In genomic region chr11:120011114-120011760, GRCm38 (mm10) we compare ENCODE assay signal across 12 mouse cellular contexts. TPM values are rescaled to one million over a fixed set of nuclear protein-coding genes. Genes with fewer than 3 reads are reported as not detected.
DNase-seq lines count a peak whose midpoint lies in the region; ATAC-seq and TF ChIP-seq lines count a peak whose summit lies in the region.
"Had no signal": no experiment of that assay in that cellular context is flagged by ENCODE, and none has a peak within 500 bp of the region (broad histone marks: within the 10 kb centered on the region; RNA-seq: fewer than 3 reads in every experiment).

No protein-coding gene starts in this region.

- H3K4me1 ChIP-seq in heart, postnatal 0 days (ENCODE audit: control insufficient read depth, insufficient read depth): peaks cover 4% of the 10 kb centered on the region; the same call in 1 of the 2 replicates
- H3K4me1 ChIP-seq in E14TG2a.4 (replicated peaks; ENCODE audit: low read depth, low read length) (peaks cover 56% of the 10 kb centered on the region), ES-Bruce4 (ENCODE audit: control insufficient read depth, insufficient read depth, low read length) (no peaks in the 10 kb centered on the region)
- H3K4me1 ChIP-seq in hindbrain, embryonic 14.5 days (replicated peaks; ENCODE audit: control insufficient read depth, insufficient read depth, low read length): peaks cover 6% of the 10 kb centered on the region; the same call in 1 of the 2 replicates

- DNase-seq in heart, postnatal 0 days (ENCODE audit: low spot score): no peak
- no peak for DNase-seq in heart, postnatal 36 days
- no peak for DNase-seq in hindbrain, embryonic 14.5 days (ENCODE audit: low spot score)
- no peak for DNase-seq in embryo, embryonic 9.5 days (ENCODE audit: extremely low spot score)
- DNase-seq in right cerebral cortex, postnatal 4 days: no peak
- DNase-seq: gastrocnemius, postnatal 36 days; thymus, postnatal 36 days had no signal

- peak overlapping the region; percentile 52 for H3K4me2 ChIP-seq in heart, postnatal 0 days (ENCODE audit: low read depth, low read length)
- H3K4me2 ChIP-seq in hindbrain, embryonic 14.5 days (replicated peaks): peak overlapping the region; percentile 29; the same call in 1 of the 2 replicates

- no peak for TF ChIP-seq EP300 in heart, postnatal 0 days (IDR thresholded peaks at IDR 0.05; ENCODE audit: low read depth)
- no peak for TF ChIP-seq EP300 in ES-Bruce4 (IDR thresholded peaks at IDR 0.05; ENCODE audit: insufficient read depth, low read depth, low read length)

- H3K4me3 ChIP-seq in heart, postnatal 0 days (ENCODE audit: low read depth, low read length): no peak overlapping the region
- peak overlapping the region; percentile 75 for H3K4me3 ChIP-seq in E14TG2a.4 (replicated peaks; ENCODE audit: low read length)
- H3K4me3 ChIP-seq in ES-Bruce4 (ENCODE audit: low read depth, low read length): peak overlapping the region; percentile 65
- H3K4me3 ChIP-seq in hindbrain, embryonic 14.5 days (replicated peaks; ENCODE audit: low read length): no peak overlapping the region
- H3K4me3 ChIP-seq: erythroblast, embryonic 14.5 days had no signal

- no peak for TF ChIP-seq CTCF in heart, postnatal 0 days (IDR thresholded peaks at IDR 0.05; ENCODE audit: low read depth)
- no peak for TF ChIP-seq CTCF in E14TG2a.4 (conservative IDR thresholded peaks at IDR 0.05; ENCODE audit: low read length)
- no peak for TF ChIP-seq CTCF in ES-Bruce4 (IDR thresholded peaks at IDR 0.05; ENCODE audit: low read depth, low read length)

- peaks cover 21% of the 10 kb centered on the region; the same call in 1 of the 2 replicates for H3K27me3 ChIP-seq in heart, postnatal 0 days (ENCODE audit: control insufficient read depth, insufficient read depth, low read length)
- H3K27me3 ChIP-seq in E14TG2a.4 (ENCODE audit: insufficient read depth, low read length) (peaks cover 49% of the 10 kb centered on the region), ES-Bruce4 (ENCODE audit: control insufficient read depth, insufficient read depth, low read length, poor library complexity, severe bottlenecking) (no peaks in the 10 kb centered on the region)
- no peaks in the 10 kb centered on the region for H3K27me3 ChIP-seq in hindbrain, embryonic 14.5 days (ENCODE audit: control insufficient read depth, insufficient read depth, low read length)

- no peak for ATAC-seq in heart, postnatal 0 days (ENCODE audit: insufficient read depth, low read depth)
- peak; percentile 1; the same call in 1 of the 2 replicates for ATAC-seq in hindbrain, embryonic 14.5 days (ENCODE audit: low FRiP score)

- no peak overlapping the region for H3K9ac ChIP-seq in heart, postnatal 0 days (replicated peaks; ENCODE audit: low read depth, low read length)
- no peak overlapping the region for H3K9ac ChIP-seq in ES-Bruce4 (ENCODE audit: low read depth, poor library complexity, severe bottlenecking)
- no peak overlapping the region for H3K9ac ChIP-seq in hindbrain, embryonic 14.5 days

- no peaks in the 10 kb centered on the region for H3K36me3 ChIP-seq in heart, postnatal 0 days (replicated peaks; ENCODE audit: control insufficient read depth, insufficient read depth, low read length)
- 0 out of 2 replicates have a peak, but pooled peaks cover 3% of the 10 kb centered on the region for H3K36me3 ChIP-seq in E14TG2a.4 (ENCODE audit: insufficient read depth, low read length)
- no peaks in the 10 kb centered on the region for H3K36me3 ChIP-seq in ES-Bruce4 (ENCODE audit: control insufficient read depth, insufficient read depth, low read length, poor library complexity, severe bottlenecking)
- H3K36me3 ChIP-seq in hindbrain, embryonic 14.5 days (replicated peaks; ENCODE audit: control insufficient read depth, insufficient read depth): peaks cover 67% of the 10 kb centered on the region
- H3K36me3 ChIP-seq: G1E had no signal

- no peak for TF ChIP-seq POLR2A in ES-Bruce4 (IDR thresholded peaks at IDR 0.05; ENCODE audit: insufficient read depth, low read length)

- intact Hi-C loops in heart, postnatal 36 days (cut with DNase I): no loop called here

- H3K9me3 ChIP-seq in heart, postnatal 0 days (replicated peaks; ENCODE audit: control insufficient read depth, low read length): no peaks in the 10 kb centered on the region
- H3K9me3 ChIP-seq in E14TG2a.4 (ENCODE audit: low read length): no peaks in the 10 kb centered on the region
- no peaks in the 10 kb centered on the region for H3K9me3 ChIP-seq in ES-Bruce4 (replicated peaks; ENCODE audit: control insufficient read depth, insufficient read depth, low read length, poor library complexity, severe bottlenecking)
- no peaks in the 10 kb centered on the region for H3K9me3 ChIP-seq in hindbrain, embryonic 14.5 days (ENCODE audit: control insufficient read depth, low read length)
- H3K9me3 ChIP-seq: G1E had no signal

- H3K27ac ChIP-seq in heart, postnatal 0 days (ENCODE audit: low read depth): no peak overlapping the region
- no peak overlapping the region for H3K27ac ChIP-seq in ES-Bruce4 (ENCODE audit: insufficient read depth, low read length)
- H3K27ac ChIP-seq in hindbrain, embryonic 14.5 days: no peak overlapping the region
- H3K27ac ChIP-seq: macrophage had no signal

- 69% methylated on average over 11 of the region's 11 CpGs for WGBS in heart, postnatal 0 days
- WGBS in hindbrain, embryonic 14.5 days: 69% methylated on average over 11 of the region's 11 CpGs

RNA-seq across cellular contexts. Expression of gene Aatk, which starts 35.7 kb away (rescaled TPM):
- 4.7 and 22.1 TPM in 2 replicates for total RNA-seq in heart, postnatal 0 days (2014; rRNA removed; ENCODE audit: low replicate concordance)
- polyA plus RNA-seq in heart, postnatal 0 days (2015; fragmentation: Nextera tagmentation; extraction: Ambion mirVana): 0.63 and 0.71 TPM in 2 replicates
- 1 to 10 TPM; 3.8 to 4.4 TPM for total RNA-seq in heart, postnatal 36 days (2021)
- 0.81 and 1.6 TPM in 2 replicates for polyA plus RNA-seq in ES-Bruce4 (2011; ENCODE audit: insufficient read depth, insufficient read length, low read depth, missing spikeins)
- 45.3 and 49.1 TPM in 2 replicates for polyA plus RNA-seq in hindbrain, embryonic 14.5 days (2014; fragmentation: Nextera tagmentation; extraction: Ambion mirVana)
- polyA plus RNA-seq: G1E had no signal

Comparison
In these comparisons a context has a peak if more than half of its experiments do, and no peak if none do; other contexts are left out.
1. H3K4me3 ChIP-seq: peak in E14TG2a.4 (single experiment) and ES-Bruce4 (single experiment); none in heart, postnatal 0 days (single experiment) and hindbrain, embryonic 14.5 days (single experiment).
2. RNA of gene Aatk, which starts 35.7 kb away (polyA plus RNA-seq): 45.3 to 49.1 TPM in hindbrain, embryonic 14.5 days; 0.81 to 1.6 TPM in ES-Bruce4 and 0.63 to 0.71 TPM in heart, postnatal 0 days; every median in the first group is over 10 times any median in the second.